In genomic region chr13:21267541-21267940, GRCm38 (mm10) we compare ENCODE assay signal across 11 mouse cellular contexts. TPM values are rescaled to one million over a fixed set of nuclear protein-coding genes. Genes with fewer than 3 reads are reported as not detected.
A peak's percentile ranks its signal among the peaks of the same experiment; 100 is the strongest.
DNase-seq lines count a peak whose midpoint lies in the region; ATAC-seq and TF ChIP-seq lines count a peak whose summit lies in the region.
"Had no signal": no experiment of that assay in that cellular context is flagged by ENCODE, and none has a peak within 500 bp of the region (broad histone marks: within the 10 kb centered on the region; RNA-seq: fewer than 3 reads in every experiment).

No protein-coding gene starts in this region.

- no peaks in the 10 kb centered on the region for H3K36me3 ChIP-seq in heart, embryonic 13.5 days
- H3K36me3 ChIP-seq in E14TG2a.4 (ENCODE audit: insufficient read depth, low read length): no peaks in the 10 kb centered on the region
- no peaks in the 10 kb centered on the region for H3K36me3 ChIP-seq in embryonic facial prominence, embryonic 11.5 days (replicated peaks; ENCODE audit: control insufficient read depth, insufficient read depth, low read depth, low read length)
- H3K36me3 ChIP-seq in limb, embryonic 12.5 days: no peaks in the 10 kb centered on the region
- H3K36me3 ChIP-seq: heart, embryonic 15.5 days had no signal

- DNase-seq in heart, postnatal 4 days: no peak
- peak; percentile 49 for DNase-seq in embryonic facial prominence, embryonic 11.5 days (ENCODE audit: low spot score)
- no peak for DNase-seq in urinary bladder, postnatal 25 days (ENCODE audit: low spot score)
- DNase-seq in right cerebral cortex, postnatal 36 days (ENCODE audit: low spot score in 2 of 2): no peak
- DNase-seq: adrenal gland, postnatal 25 days had no signal

- TF ChIP-seq CTCF in E14TG2a.4 (conservative IDR thresholded peaks at IDR 0.05; ENCODE audit: low read length): no peak

- peak overlapping the region; percentile 23 for H3K4me3 ChIP-seq in heart, embryonic 13.5 days
- H3K4me3 ChIP-seq in E14TG2a.4 (replicated peaks; ENCODE audit: low read length): peak overlapping the region; percentile 71
- H3K4me3 ChIP-seq in embryonic facial prominence, embryonic 11.5 days (ENCODE audit: low read depth, low read length): no peak overlapping the region
- 0 out of 2 replicates have a peak overlapping the region, but pooled peaks have one; percentile 1 for H3K4me3 ChIP-seq in limb, embryonic 12.5 days (replicated peaks)
- H3K4me3 ChIP-seq: heart, embryonic 15.5 days had no signal

- peak overlapping the region; percentile 49 for H3K4me2 ChIP-seq in heart, embryonic 13.5 days
- no peak overlapping the region for H3K4me2 ChIP-seq in embryonic facial prominence, embryonic 11.5 days (ENCODE audit: low read depth, low read length)
- H3K4me2 ChIP-seq in limb, embryonic 12.5 days: peak overlapping the region; percentile 36

- H3K27ac ChIP-seq in heart, embryonic 13.5 days (replicated peaks): no peak overlapping the region
- no peak overlapping the region for H3K27ac ChIP-seq in embryonic facial prominence, embryonic 11.5 days (replicated peaks; ENCODE audit: low read depth, low read length)
- no peak overlapping the region for H3K27ac ChIP-seq in limb, embryonic 12.5 days
- H3K27ac ChIP-seq: heart, embryonic 15.5 days; macrophage had no signal

- ATAC-seq in heart, embryonic 13.5 days (ENCODE audit: extremely low read depth, insufficient number of reproducible peaks, low FRiP score, low TSS enrichment): no peak
- no peak for ATAC-seq in embryonic facial prominence, embryonic 11.5 days (replicated peaks; ENCODE audit: insufficient number of reproducible peaks, low FRiP score, low TSS enrichment, low read depth)
- no peak for ATAC-seq in limb, embryonic 12.5 days (ENCODE audit: insufficient number of reproducible peaks, insufficient read depth, low FRiP score, low TSS enrichment, low read depth)
- ATAC-seq in activated CD4-positive, CD25-positive, alpha-beta regulatory T cell, adult 4 months: no peak

- 19% methylated on average over 4 of the region's 4 CpGs for WGBS in heart, embryonic 13.5 days
- WGBS in embryonic facial prominence, embryonic 11.5 days: 12% methylated on average over 4 of the region's 4 CpGs
- WGBS in limb, embryonic 12.5 days: 8% methylated on average over 4 of the region's 4 CpGs

- H3K9me3 ChIP-seq in heart, embryonic 13.5 days: no peaks in the 10 kb centered on the region
- H3K9me3 ChIP-seq in E14TG2a.4 (ENCODE audit: low read length): no peaks in the 10 kb centered on the region
- H3K9me3 ChIP-seq in embryonic facial prominence, embryonic 11.5 days (replicated peaks; ENCODE audit: control insufficient read depth, low read length): no peaks in the 10 kb centered on the region
- H3K9me3 ChIP-seq in limb, embryonic 12.5 days: no peaks in the 10 kb centered on the region
- H3K9me3 ChIP-seq: heart, embryonic 15.5 days had no signal

- peaks cover 8% of the 10 kb centered on the region; the same call in 1 of the 2 replicates for H3K4me1 ChIP-seq in heart, embryonic 13.5 days
- H3K4me1 ChIP-seq in E14TG2a.4 (replicated peaks; ENCODE audit: low read depth, low read length): peaks cover 51% of the 10 kb centered on the region
- H3K4me1 ChIP-seq in embryonic facial prominence, embryonic 11.5 days (ENCODE audit: control insufficient read depth, insufficient read depth, low read length): no peaks in the 10 kb centered on the region
- 0 out of 2 replicates have a peak, but pooled peaks cover 4% of the 10 kb centered on the region for H3K4me1 ChIP-seq in limb, embryonic 12.5 days (replicated peaks)
- H3K4me1 ChIP-seq: heart, embryonic 15.5 days had no signal

- H3K27me3 ChIP-seq in heart, embryonic 13.5 days (replicated peaks): peaks cover 9% of the 10 kb centered on the region
- H3K27me3 ChIP-seq in E14TG2a.4 (ENCODE audit: insufficient read depth, low read length): peaks cover 12% of the 10 kb centered on the region
- H3K27me3 ChIP-seq in embryonic facial prominence, embryonic 11.5 days (ENCODE audit: control insufficient read depth, insufficient read depth, low read length): no peaks in the 10 kb centered on the region
- peaks cover 3% of the 10 kb centered on the region; the same call in 1 of the 2 replicates for H3K27me3 ChIP-seq in limb, embryonic 12.5 days

- no peak overlapping the region for H3K9ac ChIP-seq in heart, embryonic 13.5 days
- no peak overlapping the region for H3K9ac ChIP-seq in embryonic facial prominence, embryonic 11.5 days (replicated peaks; ENCODE audit: low read length)
- H3K9ac ChIP-seq in limb, embryonic 12.5 days (replicated peaks): no peak overlapping the region
- H3K9ac ChIP-seq: heart, embryonic 15.5 days had no signal

RNA-seq across cellular contexts. Expression of gene Gpx5, which starts 25.0 kb away (rescaled TPM):
- polyA plus RNA-seq in heart, embryonic 13.5 days (2015; fragmentation: Nextera tagmentation; extraction: Ambion mirVana): not detected in 2 replicates
- not detected for total RNA-seq in heart, postnatal 4 days (2021)
- polyA plus RNA-seq in embryonic facial prominence, embryonic 11.5 days (2014; fragmentation: Nextera tagmentation; extraction: Ambion mirVana): not detected in 2 replicates
- polyA plus RNA-seq in limb, embryonic 12.5 days (2016; fragmentation: Nextera tagmentation; extraction: Ambion mirVana): not detected in 2 replicates
- polyA plus RNA-seq in activated CD4-positive, CD25-positive, alpha-beta regulatory T cell, adult 4 months (2017; shearing (Covaris generic)): not detected
- total RNA-seq: adrenal gland, postnatal 25 days had no signal
- polyA plus RNA-seq: heart, embryonic 15.5 days; macrophage had no signal

RNA-seq across cellular contexts. Expression of gene Gpx6, which starts 44.4 kb away (rescaled TPM):
- not detected in 2 replicates for polyA plus RNA-seq in heart, embryonic 13.5 days (2015; fragmentation: Nextera tagmentation; extraction: Ambion mirVana)
- not detected for total RNA-seq in heart, postnatal 4 days (2021)
- 0.41 and 0.67 TPM in 2 replicates for polyA plus RNA-seq in embryonic facial prominence, embryonic 11.5 days (2014; fragmentation: Nextera tagmentation; extraction: Ambion mirVana)
- polyA plus RNA-seq in limb, embryonic 12.5 days (2016; fragmentation: Nextera tagmentation; extraction: Ambion mirVana): 0.60 and 0.73 TPM in 2 replicates
- polyA plus RNA-seq in activated CD4-positive, CD25-positive, alpha-beta regulatory T cell, adult 4 months (2017; shearing (Covaris generic)): not detected
- total RNA-seq: adrenal gland, postnatal 25 days had no signal
- polyA plus RNA-seq: heart, embryonic 15.5 days; macrophage had no signal
